Mouse (Mus musculus): ENCODE measurements around the gene Fcer1g.

Fcer1g gene

DNA sequence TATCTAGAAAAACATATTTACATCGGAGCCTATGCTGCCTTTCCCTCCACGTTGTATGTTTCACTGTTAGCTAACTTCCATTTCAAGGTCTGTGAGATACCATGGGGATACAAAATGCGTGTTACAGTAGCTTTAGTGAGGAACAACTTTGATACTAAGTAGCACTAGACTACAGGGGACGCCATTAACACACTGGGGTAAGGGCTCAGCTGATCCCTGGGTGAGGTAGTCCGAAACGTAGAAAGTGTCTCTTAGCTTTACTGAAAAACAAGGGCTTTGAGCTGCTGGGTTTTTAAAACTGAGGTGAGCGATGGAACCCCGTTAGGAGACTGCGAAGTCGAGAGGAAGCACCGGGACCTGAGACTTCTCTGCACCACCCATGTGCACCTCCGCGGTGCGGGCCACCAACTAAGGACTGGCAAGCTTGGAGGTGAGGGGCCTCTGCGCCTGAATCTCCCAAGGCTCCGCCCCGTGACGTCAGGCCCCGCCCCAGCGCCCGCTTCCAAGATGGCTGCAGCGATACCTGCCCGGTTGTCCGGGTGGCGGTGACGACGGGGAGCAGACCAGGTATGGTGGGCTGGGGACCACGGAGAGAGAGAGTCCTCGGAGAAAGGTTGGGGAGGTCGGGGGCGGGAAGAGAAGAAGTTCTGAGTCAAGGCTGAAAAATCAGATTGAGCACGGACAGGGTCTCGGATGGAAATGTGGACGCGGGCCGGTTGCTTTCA lies 35.8 kb upstream of the Fcer1g start, which contains the start of gene B4galt3:
B4galt3 (plus strand) TSS at position 481 of the 725 bp plus-strand sequence.
- in situ Hi-C loops (cut with MboI; ENCODE audit: unreplicated experiment in 2 of 2): loop anchor here (10.0 to 25.0 kb wide), 2 partner anchors 255 to 633 kb away; partner anchors contain the start of genes Fcgr4 (in 1 of the 2) and Olfml2b (in 1 of the 2)

DNA sequence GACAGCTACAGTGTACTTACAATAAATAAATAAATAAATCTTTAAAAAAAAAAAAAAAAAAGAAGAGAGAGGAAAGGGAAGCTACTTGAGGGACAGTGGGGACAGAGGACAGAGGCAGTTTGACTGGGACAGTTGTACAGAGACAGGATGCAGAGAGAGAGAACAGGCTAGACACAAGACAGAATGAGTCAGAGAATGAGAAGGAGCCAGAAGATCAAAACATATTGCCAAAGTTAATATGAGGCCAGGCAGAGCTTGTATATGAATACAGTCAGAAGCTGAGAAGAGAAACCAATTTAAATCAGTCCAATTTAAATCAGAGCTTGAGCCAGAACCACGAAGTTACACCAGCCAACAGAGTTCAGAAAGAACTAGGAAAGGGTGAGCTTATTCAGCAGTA lies 34.2 kb upstream of the Fcer1g start:
- in situ Hi-C loops (cut with MboI; ENCODE audit: unreplicated experiment in 2 of 2): loop anchor here (10.0 to 25.0 kb wide), 2 partner anchors 254 to 631 kb away; partner anchors contain the start of genes Fcgr4 (in 1 of the 2) and Olfml2b (in 1 of the 2)

DNA sequence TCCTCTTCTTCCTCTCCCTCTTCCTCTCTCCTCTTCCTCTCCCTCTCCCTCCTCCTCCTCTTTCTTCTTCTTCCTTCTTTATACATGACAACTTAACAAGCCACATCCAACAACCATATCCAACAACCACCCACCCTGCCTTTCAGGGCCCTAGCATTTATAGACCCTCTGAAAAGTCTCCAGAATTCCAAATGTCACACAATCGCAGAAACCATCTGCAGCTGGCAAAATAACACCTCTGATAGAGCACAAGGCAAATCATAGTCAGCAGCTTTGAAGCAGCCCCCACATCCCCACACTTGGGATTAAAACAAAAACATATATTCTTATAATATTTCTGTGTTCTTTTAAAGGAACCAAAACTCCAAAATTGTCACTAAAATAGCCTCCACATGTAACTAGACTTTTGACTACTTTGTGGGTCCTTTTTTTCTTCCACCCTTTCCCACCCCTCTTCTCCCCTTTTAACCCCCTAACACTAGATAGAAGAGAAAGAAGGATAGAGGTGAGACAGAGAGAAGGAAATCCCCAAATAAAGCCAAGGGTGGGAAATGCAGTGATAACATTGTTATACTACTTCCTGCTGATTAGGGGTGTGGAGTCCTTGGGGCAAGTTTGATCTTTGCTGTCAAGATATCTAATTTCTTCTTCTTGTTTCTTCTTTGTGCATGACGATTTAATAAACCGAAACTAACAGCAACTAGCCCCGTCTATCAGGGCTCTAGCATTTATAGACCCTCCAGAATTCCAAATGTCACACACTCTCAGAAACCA lies 32.0 kb upstream of the Fcer1g start:
- in situ Hi-C loops (cut with MboI; ENCODE audit: unreplicated experiment in 2 of 2): loop anchor here (10.0 to 25.0 kb wide), 2 partner anchors 251 to 629 kb away; partner anchors contain the start of genes Fcgr4 (in 1 of the 2) and Olfml2b (in 1 of the 2)

DNA sequence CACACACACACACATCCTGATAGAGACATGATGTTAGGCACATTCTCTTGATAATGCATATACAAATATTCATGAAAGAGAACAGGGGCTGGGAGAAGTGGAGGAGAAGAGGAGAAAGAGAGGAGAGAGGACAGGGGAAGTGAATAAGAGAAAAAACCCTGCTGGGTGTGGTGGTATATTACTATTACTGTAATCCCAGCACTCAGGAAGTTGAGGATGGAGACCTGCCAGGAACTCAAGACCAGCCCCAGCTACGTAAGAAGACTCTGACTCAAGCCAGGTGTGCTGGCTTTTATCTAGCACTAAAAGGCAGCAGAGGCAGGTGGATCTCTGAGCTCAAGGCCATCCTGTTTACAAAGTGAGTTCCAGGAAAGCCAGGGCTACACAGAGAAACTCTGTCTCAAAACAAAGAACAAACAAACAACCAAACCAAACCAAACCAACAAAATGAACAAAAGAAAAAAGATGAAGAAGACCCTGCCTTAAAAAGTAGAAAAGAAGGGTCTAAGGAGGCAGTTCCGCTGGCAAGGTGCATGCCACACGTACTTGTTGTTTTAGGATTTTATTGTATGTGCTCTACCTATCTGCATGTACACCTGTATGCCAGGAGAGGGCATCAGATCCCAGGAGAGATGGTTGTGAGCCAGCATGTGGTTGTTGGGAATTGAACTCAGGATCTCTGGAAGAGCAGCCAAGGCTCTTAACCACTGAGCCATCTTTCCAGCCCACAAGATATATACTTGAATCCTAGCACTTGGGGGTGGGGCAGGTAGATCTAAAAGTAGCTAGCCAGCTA lies 29.7 kb upstream of the Fcer1g start:
- in situ Hi-C loops (cut with MboI; ENCODE audit: unreplicated experiment in 2 of 2): loop anchor here (10.0 to 25.0 kb wide), 2 partner anchors 249 to 627 kb away; partner anchors contain the start of genes Fcgr4 (in 1 of the 2) and Olfml2b (in 1 of the 2)

DNA sequence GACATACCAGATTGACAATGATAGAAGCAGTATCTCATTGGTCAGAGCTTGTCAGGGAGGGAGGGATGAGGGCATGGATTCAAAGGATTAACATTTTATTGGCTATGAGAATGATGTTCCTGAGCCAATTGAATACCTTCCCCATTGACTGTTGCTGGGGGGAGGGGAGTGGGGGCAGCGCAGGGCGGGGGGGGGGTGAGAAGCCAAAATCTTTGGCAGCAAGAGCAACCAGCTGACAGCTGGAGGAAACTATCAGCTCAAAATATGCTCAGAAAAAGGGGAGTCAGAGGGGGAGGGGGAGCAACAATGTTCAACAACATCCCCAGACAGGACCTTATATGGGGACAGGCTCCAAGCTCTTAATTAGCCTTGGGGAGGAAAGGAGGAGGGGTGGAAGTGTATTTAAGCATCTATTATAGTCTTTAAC lies 29.0 kb upstream of the Fcer1g start:
- in situ Hi-C loops (cut with MboI; ENCODE audit: unreplicated experiment in 2 of 2): loop anchor here (10.0 to 25.0 kb wide), 2 partner anchors 248 to 626 kb away; partner anchors contain the start of genes Fcgr4 (in 1 of the 2) and Olfml2b (in 1 of the 2)

GRCm38 (mm10) chr1:171262594-171263130 lies 28.5 kb upstream of the Fcer1g start:
- in situ Hi-C loops (cut with MboI; ENCODE audit: unreplicated experiment in 2 of 2): loop anchor here (10.0 to 25.0 kb wide), 2 partner anchors 248 to 625 kb away; partner anchors contain the start of genes Fcgr4 (in 1 of the 2) and Olfml2b (in 1 of the 2)

- in situ Hi-C loops (cut with MboI; ENCODE audit: unreplicated experiment in 2 of 2): loop anchor here (10.0 to 25.0 kb wide), 2 partner anchors 246 to 623 kb away; partner anchors contain the start of genes Fcgr4 (in 1 of the 2) and Olfml2b (in 1 of the 2)
Measured at GRCm38 (mm10) chr1:171260316-171260715, 26.2 kb upstream of the Fcer1g start.

DNA sequence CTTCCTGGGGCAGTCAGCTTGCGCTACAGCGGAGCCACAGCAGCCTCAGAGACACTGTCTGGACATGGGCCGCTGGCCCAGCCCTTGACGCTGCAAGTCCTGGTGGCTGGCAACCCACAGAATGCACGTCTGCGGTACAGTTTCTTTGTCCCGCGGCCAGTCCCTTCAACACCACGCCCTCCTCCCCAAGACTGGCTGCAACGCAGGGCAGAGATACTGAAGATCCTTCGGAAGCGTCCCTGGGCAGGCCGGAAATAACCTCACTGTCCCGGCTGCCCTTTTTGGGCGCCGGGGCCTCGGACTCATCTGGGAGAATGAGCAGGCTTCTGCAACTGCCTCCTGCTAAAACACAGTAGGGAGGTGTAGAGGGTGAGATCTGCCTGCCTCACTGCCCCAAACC lies 24.8 kb upstream of the Fcer1g start:
- in situ Hi-C loops (cut with MboI; ENCODE audit: unreplicated experiment in 2 of 2): loop anchor here in 1 of 2 experiments (10.0 to 25.0 kb wide), 2 partner anchors 364 to 622 kb away; partner anchors contain the start of gene Olfml2b

DNA sequence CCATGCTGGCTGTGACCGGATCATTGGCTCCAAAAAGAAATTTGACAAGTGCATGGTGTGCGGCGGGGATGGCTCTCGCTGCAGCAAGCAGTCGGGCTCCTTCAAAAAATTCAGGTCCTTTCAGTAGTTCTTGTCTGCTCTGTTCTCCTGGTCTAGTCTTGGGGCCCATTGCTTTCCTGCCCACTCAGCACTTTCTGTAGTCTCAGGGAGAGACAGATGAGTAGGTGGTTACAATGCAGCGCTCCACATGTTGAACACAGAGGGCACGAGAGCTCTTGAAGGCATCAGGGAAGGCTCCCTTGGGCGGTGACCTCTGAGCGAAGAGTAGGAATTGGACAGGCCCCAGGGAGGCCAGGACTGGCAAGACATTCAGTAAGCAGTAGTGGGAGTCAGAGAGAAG lies 23.6 kb upstream of the Fcer1g start:
- in situ Hi-C loops (cut with MboI; ENCODE audit: unreplicated experiment in 2 of 2): loop anchor here in 1 of 2 experiments (10.0 to 25.0 kb wide), 2 partner anchors 363 to 620 kb away; partner anchors contain the start of gene Olfml2b

GRCm38 (mm10) chr1:171256937-171257548 lies 22.9 kb upstream of the Fcer1g start:
- in situ Hi-C loops (cut with MboI; ENCODE audit: unreplicated experiment in 2 of 2): loop anchor here in 1 of 2 experiments (10.0 to 25.0 kb wide), 2 partner anchors 362 to 620 kb away; partner anchors contain the start of gene Olfml2b

DNA sequence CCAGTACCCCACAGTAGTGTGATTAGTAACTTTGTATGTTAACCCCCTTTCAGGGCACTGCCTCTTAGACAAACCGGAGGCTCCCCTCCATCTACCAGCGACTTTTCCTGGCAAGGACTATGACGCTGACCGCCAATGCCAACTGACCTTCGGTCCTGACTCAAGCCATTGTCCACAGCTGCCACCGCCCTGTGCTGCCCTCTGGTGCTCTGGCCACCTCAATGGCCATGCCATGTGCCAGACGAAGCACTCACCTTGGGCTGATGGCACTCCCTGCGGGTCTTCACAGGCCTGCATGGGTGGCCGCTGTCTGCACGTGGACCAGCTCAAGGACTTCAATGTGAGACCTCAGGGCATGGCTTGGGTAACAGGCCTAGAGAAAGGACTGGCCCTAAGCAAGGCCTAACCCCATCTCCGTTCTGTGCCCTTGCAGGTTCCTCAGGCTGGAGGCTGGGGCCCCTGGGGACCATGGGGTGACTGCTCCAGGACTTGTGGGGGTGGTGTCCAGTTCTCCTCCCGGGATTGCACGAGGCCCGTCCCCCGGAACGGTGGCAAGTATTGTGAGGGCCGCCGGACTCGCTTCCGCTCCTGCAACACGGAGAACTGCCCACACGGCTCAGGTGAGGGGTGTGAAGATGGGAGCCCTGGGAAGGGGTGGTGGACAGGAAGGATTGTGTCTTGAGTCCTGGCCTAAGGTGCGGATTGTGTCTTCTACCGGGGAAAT lies 22.1 kb upstream of the Fcer1g start:
- in situ Hi-C loops (cut with MboI; ENCODE audit: unreplicated experiment in 2 of 2): loop anchor here in 1 of 2 experiments (10.0 to 25.0 kb wide), 2 partner anchors 361 to 619 kb away; partner anchors contain the start of gene Olfml2b

DNA sequence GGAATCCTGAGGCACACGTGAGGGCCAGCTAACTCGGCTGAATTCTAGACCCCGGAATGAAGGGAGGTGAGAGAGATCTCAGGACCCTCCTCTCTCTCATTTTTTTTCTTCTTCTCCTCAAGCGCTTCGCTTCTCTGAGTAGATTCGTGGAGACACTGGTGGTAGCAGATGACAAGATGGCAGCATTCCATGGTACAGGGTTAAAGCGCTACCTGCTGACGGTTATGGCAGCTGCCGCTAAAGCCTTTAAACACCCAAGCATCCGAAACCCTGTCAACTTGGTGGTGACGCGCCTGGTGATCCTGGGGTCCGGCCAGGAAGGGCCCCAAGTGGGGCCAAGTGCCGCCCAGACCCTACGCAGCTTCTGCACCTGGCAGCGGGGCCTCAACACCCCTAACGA lies 18.2 kb upstream of the Fcer1g start:
- in situ Hi-C loops (cut with MboI; ENCODE audit: unreplicated experiment in 2 of 2): loop anchor here (5.0 to 25.0 kb wide), 4 partner anchors 135 to 615 kb away; partner anchors contain the start of gene Olfml2b (in 1 of the 2)

GRCm38 (mm10) chr1:171251594-171252324 lies 17.6 kb upstream of the Fcer1g start:
- in situ Hi-C loops (cut with MboI; ENCODE audit: unreplicated experiment in 2 of 2): loop anchor here (5.0 to 25.0 kb wide), 4 partner anchors 134 to 614 kb away; partner anchors contain the start of gene Olfml2b (in 1 of the 2)

DNA sequence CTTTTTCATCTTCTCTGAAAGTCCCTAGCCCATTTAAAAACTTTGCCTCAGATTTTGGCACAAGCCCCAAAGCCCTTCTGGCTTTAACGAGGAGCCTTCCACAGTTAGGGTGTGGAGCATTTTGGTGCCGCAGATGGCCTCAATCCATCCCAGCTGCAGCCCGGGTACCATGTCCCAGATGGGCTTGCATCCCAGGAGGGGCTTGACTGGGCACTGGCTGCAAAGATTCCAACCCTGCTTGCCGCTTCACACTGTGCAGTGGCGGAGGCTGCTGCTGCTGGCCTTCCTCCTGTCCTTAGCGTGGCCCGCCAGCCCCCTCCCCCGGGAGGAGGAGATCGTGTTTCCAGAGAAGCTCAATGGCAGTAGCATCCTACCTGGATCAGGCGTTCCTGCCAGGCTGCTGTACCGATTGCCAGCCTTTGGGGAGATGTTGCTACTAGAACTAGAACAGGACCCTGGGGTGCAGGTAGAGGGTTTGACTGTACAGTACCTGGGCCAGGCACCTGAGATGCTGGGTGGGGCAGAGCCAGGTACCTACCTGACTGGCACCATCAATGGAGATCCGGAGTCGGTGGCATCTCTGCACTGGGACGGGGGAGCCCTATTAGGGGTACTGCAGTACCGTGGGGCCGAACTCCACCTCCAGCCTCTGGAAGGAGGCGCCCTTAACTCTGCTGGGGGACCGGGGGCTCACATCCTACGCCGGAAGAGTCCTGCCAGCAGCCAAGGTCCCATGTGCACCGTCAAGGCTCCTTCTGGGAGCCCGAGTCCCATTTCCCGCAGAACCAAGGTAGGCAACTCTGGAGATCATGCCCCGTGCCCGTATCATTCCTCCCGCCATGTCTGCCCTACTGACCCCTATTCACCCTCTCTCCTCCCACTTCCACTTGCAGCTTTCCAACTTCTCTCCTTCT lies 16.8 kb upstream of the Fcer1g start, which contains the start of gene Ndufs2:
Ndufs2 (minus strand) TSS at position 709 of the 914 bp plus-strand sequence.
- in situ Hi-C loops (cut with MboI; ENCODE audit: unreplicated experiment in 2 of 2): loop anchor here (5.0 to 25.0 kb wide), 4 partner anchors 134 to 614 kb away; partner anchors contain the start of gene Olfml2b (in 1 of the 2)

GRCm38 (mm10) chr1:171249913-171250600 lies 15.9 kb upstream of the Fcer1g start, which contains the start of gene Adamts4:
Gene Adamts4 (plus strand): TSS chr1:171250421.
- in situ Hi-C loops (cut with MboI; ENCODE audit: unreplicated experiment in 2 of 2): loop anchor here (5.0 to 25.0 kb wide), 5 partner anchors 133 to 613 kb away; partner anchors contain the start of genes Olfml2b (in 2 of the 2) and Fcgr4 (in 1 of the 2)

Measured in v-Abl transformed pro-B cells (cell line).